ENCODE assay signal across 30 mouse cellular contexts in the genomic region with DNA sequence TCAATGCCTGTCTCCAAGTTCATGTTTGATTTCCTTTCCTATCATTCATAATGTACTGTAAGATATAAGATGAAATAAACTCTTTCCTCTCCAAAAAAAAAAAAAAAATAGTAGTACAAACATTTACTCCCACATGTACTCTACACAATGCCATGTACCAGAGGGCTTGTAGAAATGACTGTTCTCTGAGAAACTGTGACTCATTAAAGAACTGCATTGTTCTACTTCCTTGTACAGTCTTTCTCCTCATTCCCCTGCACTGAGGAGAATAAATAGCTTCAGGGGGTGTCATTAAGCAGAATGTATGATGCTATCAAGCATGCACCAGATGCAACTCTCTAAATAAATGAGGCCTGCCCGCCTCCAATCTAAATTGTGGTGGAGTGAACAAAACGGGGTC. TPM values are rescaled to one million over a fixed set of nuclear protein-coding genes. Genes with fewer than 3 reads are reported as not detected.
A peak's percentile ranks its signal among the peaks of the same experiment; 100 is the strongest.
DNase-seq lines count a peak whose midpoint lies in the region; ATAC-seq lines count a peak whose summit lies in the region.
"Had no signal": no experiment of that assay in that cellular context is flagged by ENCODE, and none has a peak within 500 bp of the region (broad histone marks: within the 10 kb centered on the region; RNA-seq: fewer than 3 reads in every experiment).

No protein-coding gene starts in this region.

- ATAC-seq in heart, embryonic 12.5 days (ENCODE audit: insufficient number of reproducible peaks, low FRiP score) = no peak
- ATAC-seq: forebrain, embryonic 15.5 days; intestine, postnatal 0 days had no signal

- H3K9ac ChIP-seq in heart, embryonic 12.5 days = no peak overlapping the region
- H3K9ac ChIP-seq: embryonic facial prominence, embryonic 13.5 days; forebrain, embryonic 15.5 days; hindbrain, embryonic 12.5 days; hindbrain, embryonic 15.5 days had no signal

- no peaks in the 10 kb centered on the region for H3K27me3 ChIP-seq in heart, embryonic 12.5 days (replicated peaks)
- H3K27me3 ChIP-seq: CH12.LX; embryonic facial prominence, embryonic 13.5 days; forebrain, embryonic 15.5 days; hindbrain, embryonic 12.5 days; hindbrain, embryonic 15.5 days had no signal

- no peak overlapping the region for H3K4me3 ChIP-seq in heart, embryonic 12.5 days
- H3K4me3 ChIP-seq: embryonic facial prominence, embryonic 10.5 days; embryonic facial prominence, embryonic 13.5 days; erythroblast, embryonic 14.5 days; forebrain, embryonic 10.5 days; forebrain, embryonic 15.5 days; heart, adult 2 months; heart, embryonic 10.5 days; hindbrain, embryonic 12.5 days; hindbrain, embryonic 15.5 days had no signal

- no peaks in the 10 kb centered on the region for H3K36me3 ChIP-seq in heart, embryonic 12.5 days
- H3K36me3 ChIP-seq: embryonic facial prominence, embryonic 10.5 days; embryonic facial prominence, embryonic 13.5 days; forebrain, embryonic 10.5 days; forebrain, embryonic 15.5 days; G1E; heart, embryonic 10.5 days; hindbrain, embryonic 12.5 days; hindbrain, embryonic 15.5 days had no signal

- peak; percentile 53 for DNase-seq in 3T3-L1 (ENCODE audit: low read depth, low spot score)
- DNase-seq in Muller cell, postnatal 12 days (ENCODE audit: inconsistent ontology term) = peak; percentile 74
- DNase-seq in gonadal fat pad, adult 2 months (ENCODE audit: low read depth) = peak; percentile 17
- DNase-seq in cerebellum, postnatal 10 days = no peak
- no peak for DNase-seq in adrenal gland, postnatal 36 days
- DNase-seq: adrenal gland, adult 2 months; adrenal gland, postnatal 14 days; cerebellum, adult 18-20 months; cerebellum, adult 9-10 months; cerebellum, postnatal 36 days; embryo, embryonic 11 days; gastrocnemius, postnatal 25 days; heart, adult 2 months had no signal

- 74% methylated on average over 2 of the region's 2 CpGs for WGBS in heart, embryonic 12.5 days

- no peaks in the 10 kb centered on the region for H3K4me1 ChIP-seq in heart, embryonic 12.5 days (replicated peaks)
- H3K4me1 ChIP-seq: embryonic facial prominence, embryonic 10.5 days; embryonic facial prominence, embryonic 13.5 days; forebrain, embryonic 15.5 days; heart, embryonic 10.5 days; hindbrain, embryonic 12.5 days; hindbrain, embryonic 15.5 days had no signal

- H3K27ac ChIP-seq in heart, embryonic 12.5 days (ENCODE audit: poor library complexity, severe bottlenecking) = no peak overlapping the region
- H3K27ac ChIP-seq: embryonic facial prominence, embryonic 10.5 days; embryonic facial prominence, embryonic 13.5 days; forebrain, embryonic 10.5 days; forebrain, embryonic 15.5 days; heart, adult 2 months; heart, embryonic 10.5 days; hindbrain, embryonic 12.5 days; hindbrain, embryonic 15.5 days had no signal

- no peaks in the 10 kb centered on the region for H3K9me3 ChIP-seq in heart, embryonic 12.5 days (replicated peaks)
- H3K9me3 ChIP-seq: embryonic facial prominence, embryonic 10.5 days; embryonic facial prominence, embryonic 13.5 days; forebrain, embryonic 10.5 days; forebrain, embryonic 15.5 days; G1E; heart, embryonic 10.5 days; hindbrain, embryonic 12.5 days; hindbrain, embryonic 15.5 days had no signal

- no peak overlapping the region for H3K4me2 ChIP-seq in heart, embryonic 12.5 days
- H3K4me2 ChIP-seq: embryonic facial prominence, embryonic 13.5 days; forebrain, embryonic 15.5 days; hindbrain, embryonic 12.5 days; hindbrain, embryonic 15.5 days had no signal

RNA-seq across cellular contexts. Expression of a gene that starts 28.9 kb away (rescaled TPM):
- polyA plus RNA-seq in gonadal fat pad, adult 2 months (2012; rRNA removed) = 0.08 and 0.10 TPM in 2 replicates
- 0.11 and 0.13 TPM in 2 replicates for polyA plus RNA-seq in heart, embryonic 12.5 days (2016; fragmentation: Nextera tagmentation; extraction: Ambion mirVana)
- total RNA-seq in adrenal gland, postnatal 36 days (2021) = not detected
- total RNA-seq: adrenal gland, adult 2 months; adrenal gland, postnatal 14 days; CH12.LX; gastrocnemius, adult 8-10 months; gastrocnemius, postnatal 25 days; granulocyte monocyte progenitor cell, adult 5-6 weeks; heart, adult 2 months; heart, postnatal 25 days; hematopoietic stem cell, adult 5-6 weeks had no signal
- polyA plus RNA-seq: adrenal gland, adult 2 months; cortical plate, adult 2 months; erythroblast, embryonic 14.5 days; forebrain, embryonic 15.5 days; G1E; heart, adult 2 months had no signal

Comparison
In these comparisons a context has a peak if more than half of its experiments do, and no peak if none do; other contexts are left out.
1. DNase-seq: peak in 3T3-L1 (single experiment), Muller cell, postnatal 12 days (single experiment) and gonadal fat pad, adult 2 months (single experiment); none in cerebellum, postnatal 10 days (0 of 2) and adrenal gland, postnatal 36 days (0 of 2).